Comparison of ENCODE assay signal across 8 mouse cellular contexts in the genomic region with DNA sequence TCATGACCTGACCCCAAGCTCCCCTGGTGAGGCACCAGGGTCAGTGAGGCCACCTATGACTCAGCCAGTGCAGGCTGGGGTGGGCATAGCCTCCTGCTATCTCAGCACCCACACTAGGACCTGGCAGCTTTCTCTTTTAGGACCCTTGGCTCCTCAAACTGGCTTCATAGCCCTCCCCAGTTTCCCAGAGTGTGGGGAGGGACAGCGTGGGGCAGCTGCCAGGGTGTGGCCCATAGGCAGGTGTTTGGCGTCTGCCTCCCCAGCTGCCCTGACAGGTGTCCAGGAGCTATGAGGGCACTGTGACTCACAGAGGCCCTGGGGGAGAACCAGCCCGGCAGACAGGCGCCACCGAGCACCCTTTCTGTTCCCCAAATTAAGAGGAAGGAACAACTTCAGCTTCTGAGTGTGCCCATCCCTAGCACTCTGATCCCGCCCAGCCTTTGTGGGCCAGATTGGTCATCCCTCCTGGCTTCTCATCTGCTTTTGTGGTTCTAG. TPM values are rescaled to one million over a fixed set of nuclear protein-coding genes. Genes with fewer than 3 reads are reported as not detected.
A peak's percentile ranks its signal among the peaks of the same experiment; 100 is the strongest.
DNase-seq lines count a peak whose midpoint lies in the region; ATAC-seq lines count a peak whose summit lies in the region.

No protein-coding gene starts in this region.

- 76% methylated on average over 6 of the region's 6 CpGs for WGBS in midbrain, embryonic 10.5 days
- WGBS in midbrain, embryonic 16.5 days, result 83% methylated on average over 6 of the region's 6 CpGs
- 64% methylated on average over 6 of the region's 6 CpGs for WGBS in embryonic facial prominence, embryonic 15.5 days
- WGBS in liver, embryonic 12.5 days (ENCODE audit: insufficient replicate concordance), result 47% methylated on average over 6 of the region's 6 CpGs
- WGBS in midbrain, embryonic 11.5 days, result 86% methylated on average over 6 of the region's 6 CpGs
- 79% methylated on average over 6 of the region's 6 CpGs for WGBS in forebrain, embryonic 15.5 days

- H3K27ac ChIP-seq in midbrain, embryonic 10.5 days (replicated peaks), result no peak overlapping the region
- no peak overlapping the region for H3K27ac ChIP-seq in midbrain, embryonic 16.5 days (ENCODE audit: low read length)
- peak overlapping the region; percentile 52 for H3K27ac ChIP-seq in embryonic facial prominence, embryonic 15.5 days (replicated peaks)
- H3K27ac ChIP-seq in liver, embryonic 12.5 days, result no peak overlapping the region
- no peak overlapping the region for H3K27ac ChIP-seq in midbrain, embryonic 11.5 days (ENCODE audit: low read depth, low read length)
- no peak overlapping the region for H3K27ac ChIP-seq in forebrain, embryonic 15.5 days (replicated peaks)

- no peak for DNase-seq in midbrain, embryonic 10.5 days (ENCODE audit: low spot score)
- peak; percentile 27 to 49 for DNase-seq in spleen, postnatal 14 days (ENCODE audit: low spot score in 2 of 2)
- DNase-seq in midbrain, embryonic 11.5 days (ENCODE audit: low spot score, missing footprints), result no peak
- no peak for DNase-seq in cerebellum, adult 11 months

- no peaks in the 10 kb centered on the region for H3K9me3 ChIP-seq in midbrain, embryonic 10.5 days (replicated peaks)
- H3K9me3 ChIP-seq in midbrain, embryonic 16.5 days (replicated peaks; ENCODE audit: control insufficient read depth, low read length, poor library complexity, severe bottlenecking), result no peaks in the 10 kb centered on the region
- H3K9me3 ChIP-seq in embryonic facial prominence, embryonic 15.5 days (replicated peaks), result no peaks in the 10 kb centered on the region
- H3K9me3 ChIP-seq in liver, embryonic 12.5 days (replicated peaks), result no peaks in the 10 kb centered on the region
- no peaks in the 10 kb centered on the region for H3K9me3 ChIP-seq in midbrain, embryonic 11.5 days (ENCODE audit: control insufficient read depth, low read length)
- no peaks in the 10 kb centered on the region for H3K9me3 ChIP-seq in forebrain, embryonic 15.5 days

- H3K9ac ChIP-seq in midbrain, embryonic 16.5 days (ENCODE audit: low read depth, low read length), result no peak overlapping the region
- H3K9ac ChIP-seq in embryonic facial prominence, embryonic 15.5 days, result 0 out of 2 replicates have a peak overlapping the region, but pooled peaks have one; percentile 4
- H3K9ac ChIP-seq in liver, embryonic 12.5 days, result no peak overlapping the region
- no peak overlapping the region for H3K9ac ChIP-seq in midbrain, embryonic 11.5 days (ENCODE audit: low read length)
- no peak overlapping the region for H3K9ac ChIP-seq in forebrain, embryonic 15.5 days (replicated peaks)

- no peak overlapping the region for H3K4me2 ChIP-seq in midbrain, embryonic 16.5 days (ENCODE audit: low read length)
- H3K4me2 ChIP-seq in embryonic facial prominence, embryonic 15.5 days (replicated peaks), result peak overlapping the region; percentile 34
- H3K4me2 ChIP-seq in liver, embryonic 12.5 days, result no peak overlapping the region
- no peak overlapping the region for H3K4me2 ChIP-seq in midbrain, embryonic 11.5 days
- H3K4me2 ChIP-seq in forebrain, embryonic 15.5 days (replicated peaks), result no peak overlapping the region

- peaks cover 22% of the 10 kb centered on the region for H3K27me3 ChIP-seq in midbrain, embryonic 10.5 days (ENCODE audit: low read depth, poor library complexity, severe bottlenecking)
- no peaks in the 10 kb centered on the region for H3K27me3 ChIP-seq in midbrain, embryonic 16.5 days (ENCODE audit: control insufficient read depth, insufficient read depth, low read depth, low read length)
- no peaks in the 10 kb centered on the region for H3K27me3 ChIP-seq in embryonic facial prominence, embryonic 15.5 days
- H3K27me3 ChIP-seq in liver, embryonic 12.5 days (replicated peaks), result peaks cover 93% of the 10 kb centered on the region
- H3K27me3 ChIP-seq in midbrain, embryonic 11.5 days (ENCODE audit: control insufficient read depth, insufficient read depth, low read length), result no peaks in the 10 kb centered on the region
- H3K27me3 ChIP-seq in forebrain, embryonic 15.5 days, result no peaks in the 10 kb centered on the region

- H3K36me3 ChIP-seq in midbrain, embryonic 10.5 days, result peaks cover 80% of the 10 kb centered on the region
- peaks cover 28% of the 10 kb centered on the region for H3K36me3 ChIP-seq in midbrain, embryonic 16.5 days (ENCODE audit: control insufficient read depth, insufficient read depth, low read length)
- peaks cover 49% of the 10 kb centered on the region for H3K36me3 ChIP-seq in embryonic facial prominence, embryonic 15.5 days
- H3K36me3 ChIP-seq in liver, embryonic 12.5 days, result peaks cover 45% of the 10 kb centered on the region
- H3K36me3 ChIP-seq in midbrain, embryonic 11.5 days (ENCODE audit: control insufficient read depth, insufficient read depth, low read length), result peaks cover 25% of the 10 kb centered on the region
- H3K36me3 ChIP-seq in forebrain, embryonic 15.5 days, result peaks cover 51% of the 10 kb centered on the region

- ATAC-seq in midbrain, embryonic 16.5 days, result no peak
- no peak for ATAC-seq in embryonic facial prominence, embryonic 15.5 days (ENCODE audit: insufficient number of reproducible peaks, low FRiP score, low TSS enrichment, low read depth)
- ATAC-seq in liver, embryonic 12.5 days, result no peak
- no peak for ATAC-seq in midbrain, embryonic 11.5 days (ENCODE audit: low FRiP score)
- no peak for ATAC-seq in forebrain, embryonic 15.5 days (replicated peaks)

- peak overlapping the region; percentile 14; the same call in 1 of the 2 replicates for H3K4me3 ChIP-seq in midbrain, embryonic 10.5 days
- H3K4me3 ChIP-seq in midbrain, embryonic 16.5 days (ENCODE audit: low read depth, low read length), result no peak overlapping the region
- peak overlapping the region; percentile 32 for H3K4me3 ChIP-seq in embryonic facial prominence, embryonic 15.5 days (replicated peaks)
- H3K4me3 ChIP-seq in liver, embryonic 12.5 days, result 0 out of 2 replicates have a peak overlapping the region, but pooled peaks have one; percentile 0
- no peak overlapping the region for H3K4me3 ChIP-seq in midbrain, embryonic 11.5 days (ENCODE audit: low read depth, low read length)
- no peak overlapping the region for H3K4me3 ChIP-seq in forebrain, embryonic 15.5 days

- H3K4me1 ChIP-seq in midbrain, embryonic 10.5 days, result peaks cover 52% of the 10 kb centered on the region
- no peaks in the 10 kb centered on the region for H3K4me1 ChIP-seq in midbrain, embryonic 16.5 days (ENCODE audit: control insufficient read depth, insufficient read depth, low read length)
- peaks cover 64% of the 10 kb centered on the region for H3K4me1 ChIP-seq in embryonic facial prominence, embryonic 15.5 days
- H3K4me1 ChIP-seq in liver, embryonic 12.5 days, result peaks cover 75% of the 10 kb centered on the region
- H3K4me1 ChIP-seq in midbrain, embryonic 11.5 days (ENCODE audit: control insufficient read depth, insufficient read depth, low read length), result peaks cover 9% of the 10 kb centered on the region
- H3K4me1 ChIP-seq in forebrain, embryonic 15.5 days, result no peaks in the 10 kb centered on the region

RNA-seq across cellular contexts. Expression of gene Dmpk, which starts 0.7 kb away (rescaled TPM):
- polyA plus RNA-seq in midbrain, embryonic 10.5 days (2016; fragmentation: Nextera tagmentation; extraction: Ambion mirVana), result 8.2 and 8.8 TPM in 2 replicates
- polyA plus RNA-seq in midbrain, embryonic 16.5 days (2015; fragmentation: Nextera tagmentation; extraction: Ambion mirVana), result 6.9 and 8.1 TPM in 2 replicates
- 42.4 and 60.4 TPM in 2 replicates for polyA plus RNA-seq in embryonic facial prominence, embryonic 15.5 days (2015; fragmentation: Nextera tagmentation; extraction: Ambion mirVana)
- 8.5 and 9.8 TPM in 2 replicates for polyA plus RNA-seq in liver, embryonic 12.5 days (2016; fragmentation: Nextera tagmentation; extraction: Ambion mirVana)
- polyA plus RNA-seq in midbrain, embryonic 11.5 days (2014; fragmentation: Nextera tagmentation; extraction: Ambion mirVana), result 7.0 and 7.3 TPM in 2 replicates
- 8.8 and 11.2 TPM in 2 replicates for polyA plus RNA-seq in forebrain, embryonic 15.5 days (2015; fragmentation: Nextera tagmentation; extraction: Ambion mirVana)

RNA-seq across cellular contexts. Expression of gene Dmwd, which starts 8.3 kb away (rescaled TPM):
- polyA plus RNA-seq in midbrain, embryonic 10.5 days (2016; fragmentation: Nextera tagmentation; extraction: Ambion mirVana), result 17.3 and 18.0 TPM in 2 replicates
- 28.4 and 28.7 TPM in 2 replicates for polyA plus RNA-seq in midbrain, embryonic 16.5 days (2015; fragmentation: Nextera tagmentation; extraction: Ambion mirVana)
- 18.7 and 20.1 TPM in 2 replicates for polyA plus RNA-seq in embryonic facial prominence, embryonic 15.5 days (2015; fragmentation: Nextera tagmentation; extraction: Ambion mirVana)
- polyA plus RNA-seq in liver, embryonic 12.5 days (2016; fragmentation: Nextera tagmentation; extraction: Ambion mirVana), result 7.4 and 7.9 TPM in 2 replicates
- polyA plus RNA-seq in midbrain, embryonic 11.5 days (2014; fragmentation: Nextera tagmentation; extraction: Ambion mirVana), result 15.2 and 16.9 TPM in 2 replicates
- polyA plus RNA-seq in forebrain, embryonic 15.5 days (2015; fragmentation: Nextera tagmentation; extraction: Ambion mirVana), result 32.0 and 35.1 TPM in 2 replicates

RNA-seq across cellular contexts. Expression of gene Six5, which starts 10.1 kb away (rescaled TPM):
- 7.2 and 8.0 TPM in 2 replicates for polyA plus RNA-seq in midbrain, embryonic 10.5 days (2016; fragmentation: Nextera tagmentation; extraction: Ambion mirVana)
- polyA plus RNA-seq in midbrain, embryonic 16.5 days (2015; fragmentation: Nextera tagmentation; extraction: Ambion mirVana), result 1.5 and 1.6 TPM in 2 replicates
- polyA plus RNA-seq in embryonic facial prominence, embryonic 15.5 days (2015; fragmentation: Nextera tagmentation; extraction: Ambion mirVana), result 12.7 and 14.7 TPM in 2 replicates
- 1.8 TPM in 2 replicates for polyA plus RNA-seq in liver, embryonic 12.5 days (2016; fragmentation: Nextera tagmentation; extraction: Ambion mirVana)
- polyA plus RNA-seq in midbrain, embryonic 11.5 days (2014; fragmentation: Nextera tagmentation; extraction: Ambion mirVana), result 7.0 and 8.8 TPM in 2 replicates
- polyA plus RNA-seq in forebrain, embryonic 15.5 days (2015; fragmentation: Nextera tagmentation; extraction: Ambion mirVana), result 2.3 and 2.4 TPM in 2 replicates

RNA-seq across cellular contexts. Expression of gene Rsph6a, which starts 29.8 kb away (rescaled TPM):
- polyA plus RNA-seq in midbrain, embryonic 10.5 days (2016; fragmentation: Nextera tagmentation; extraction: Ambion mirVana), result not detected in 2 replicates
- 0.14 and 0.28 TPM in 2 replicates for polyA plus RNA-seq in midbrain, embryonic 16.5 days (2015; fragmentation: Nextera tagmentation; extraction: Ambion mirVana)
- not detected in 2 replicates for polyA plus RNA-seq in embryonic facial prominence, embryonic 15.5 days (2015; fragmentation: Nextera tagmentation; extraction: Ambion mirVana)
- polyA plus RNA-seq in liver, embryonic 12.5 days (2016; fragmentation: Nextera tagmentation; extraction: Ambion mirVana), result not detected in 2 replicates
- polyA plus RNA-seq in midbrain, embryonic 11.5 days (2014; fragmentation: Nextera tagmentation; extraction: Ambion mirVana), result not detected in 2 replicates
- not detected in 2 replicates for polyA plus RNA-seq in forebrain, embryonic 15.5 days (2015; fragmentation: Nextera tagmentation; extraction: Ambion mirVana)

RNA-seq across cellular contexts. Expression of gene Gm4969, which starts 33.8 kb away (rescaled TPM):
- polyA plus RNA-seq in midbrain, embryonic 10.5 days (2016; fragmentation: Nextera tagmentation; extraction: Ambion mirVana), result 1.1 TPM in 2 replicates
- polyA plus RNA-seq in midbrain, embryonic 16.5 days (2015; fragmentation: Nextera tagmentation; extraction: Ambion mirVana), result 8.2 and 9.5 TPM in 2 replicates
- 1.9 and 2.3 TPM in 2 replicates for polyA plus RNA-seq in embryonic facial prominence, embryonic 15.5 days (2015; fragmentation: Nextera tagmentation; extraction: Ambion mirVana)
- 0.55 and 0.66 TPM in 2 replicates for polyA plus RNA-seq in liver, embryonic 12.5 days (2016; fragmentation: Nextera tagmentation; extraction: Ambion mirVana)
- 0.46 and 0.58 TPM in 2 replicates for polyA plus RNA-seq in midbrain, embryonic 11.5 days (2014; fragmentation: Nextera tagmentation; extraction: Ambion mirVana)
- polyA plus RNA-seq in forebrain, embryonic 15.5 days (2015; fragmentation: Nextera tagmentation; extraction: Ambion mirVana), result 3.6 and 3.8 TPM in 2 replicates

Comparison
In these comparisons a context has a peak if more than half of its experiments do, and no peak if none do; other contexts are left out.
1. H3K4me3 ChIP-seq: peak in midbrain, embryonic 10.5 days (single experiment), embryonic facial prominence, embryonic 15.5 days (single experiment) and liver, embryonic 12.5 days (single experiment); none in midbrain, embryonic 16.5 days (single experiment), midbrain, embryonic 11.5 days (single experiment) and forebrain, embryonic 15.5 days (single experiment).
2. DNase-seq: peak in spleen, postnatal 14 days (2 of 2); none in midbrain, embryonic 10.5 days (single experiment), midbrain, embryonic 11.5 days (single experiment) and cerebellum, adult 11 months (single experiment).